Mouse (Mus musculus) mature B cell (primary cell): Measurements from ENCODE around the gene Mbnl2.

Source experiments
- in situ Hi-C: fragments of 300-500 bp; cut with MboI; formaldehyde crosslinking; loops from 2 replicates; pipeline ENCODE4 v1.14.3; 2019

Gene Mbnl2

GRCm38 (mm10) chr14:120480927-120481326 lies 205.5 kb downstream of the Mbnl2 start:
- in situ Hi-C loops, result no loop called here
